Mouse (Mus musculus) neural tube, embryonic 13.5 days (tissue): Measurements from ENCODE around the gene Gm20521. TPM values are rescaled to one million over a fixed set of nuclear protein-coding genes. Genes with fewer than 3 reads are reported as not detected.

Source experiments
- ATAC-seq: fragments of 200-750 bp; cut with Nextera tagmentation; 2 replicates; pipeline ENCODE4 v1.8.0; 2017; ENCODE audit warnings: low read depth, mild to moderate bottlenecking, moderate TSS enrichment, moderate library complexity
- H3K27ac ChIP-seq: fragments of 300-500 bp; sonication (generic); replicated peaks from 2 replicates; pipeline ENCODE4 v1.5.1; 2015; ENCODE audit warnings: moderate library complexity, mild to moderate bottlenecking, inconsistent platforms
- H3K27me3 ChIP-seq: fragments of 300-500 bp; sonication (generic); 2 replicates; pipeline ENCODE4 v1.6.1; 2015; ENCODE audit warnings: mild to moderate bottlenecking, inconsistent platforms
- H3K36me3 ChIP-seq: fragments of 300-500 bp; sonication (generic); 2 replicates; pipeline ENCODE4 v1.6.1; 2015; ENCODE audit warnings: mild to moderate bottlenecking, inconsistent platforms
- H3K4me1 ChIP-seq: fragments of 300-500 bp; sonication (generic); replicated peaks from 2 replicates; pipeline ENCODE4 v1.6.1; 2015; ENCODE audit warnings: inconsistent platforms
- H3K4me2 ChIP-seq: fragments of 300-500 bp; sonication (generic); 2 replicates; pipeline ENCODE4 v1.6.1; 2015; ENCODE audit warnings: inconsistent platforms, mild to moderate bottlenecking, moderate library complexity
- H3K4me3 ChIP-seq: fragments of 300-500 bp; sonication (generic); 2 replicates; pipeline ENCODE4 v1.5.1; 2015; ENCODE audit warnings: mild to moderate bottlenecking, inconsistent platforms
- H3K9ac ChIP-seq: fragments of 300-500 bp; sonication (generic); 2 replicates; pipeline ENCODE4 v1.6.1; 2015; ENCODE audit warnings: moderate library complexity, mild to moderate bottlenecking, inconsistent platforms
- H3K9me3 ChIP-seq: fragments of 300-500 bp; sonication (generic); 2 replicates; pipeline ENCODE4 v1.6.1; 2016; ENCODE audit warnings: inconsistent platforms
- WGBS: fragments of 180-500 bp; shearing (Covaris S2); methylation state at CpG from one replicate; pipeline ENCODE4 v1.1.7; 2015; 5-methylcytosine and 5-hydroxymethylcytosine counted together
- polyA plus RNA-seq: library from polyadenylated mRNA; unstranded; fragments of >200 nt; fragmentation: Nextera tagmentation; extraction: Ambion mirVana; gene quantifications from 2 replicates; pipeline ENCODE4 v1.2.1, GENCODE M21; 2015

Gm20521 gene
- polyA plus RNA-seq, 1 experiment from 2014 or later, result not detected

GRCm38 (mm10) chr14:54868026-54868425, 15.2 kb upstream of the Gm20521 start:
- Histone ChIP-seq H3K4me2 (no peak overlapping the region), H3K4me3 (no peak overlapping the region)
- WGBS, result 94% methylated on average over 4 of the region's 4 CpGs

GRCm38 (mm10) chr14:54870861-54871260, 12.4 kb upstream of the Gm20521 start, which contains the start of gene Homez:
TSS of gene Homez (minus strand) at chr14:54870961.
- no peaks in the 10 kb centered on the region for H3K36me3 ChIP-seq
- no peak for ATAC-seq
- H3K4me1 ChIP-seq, result peaks cover 8% of the 10 kb centered on the region
- H3K27ac ChIP-seq, result no peak within 1 kb of the TSS
- no peak within 1 kb of the TSS for H3K4me2 ChIP-seq
- 87% methylated on average over 5 of the region's 5 CpGs for WGBS
- H3K9me3 ChIP-seq, result no peaks in the 10 kb centered on the region
- H3K4me3 ChIP-seq, result no peak within 1 kb of the TSS
- H3K9ac ChIP-seq, result no peak within 1 kb of the TSS
- H3K27me3 ChIP-seq, result no peaks in the 10 kb centered on the region

More at GRCm38 (mm10) chr14:54868026-54868425, 15.2 kb upstream of the Gm20521 start:
- no peak for ATAC-seq
- Histone ChIP-seq H3K9ac (no peak overlapping the region), H3K27ac (no peak overlapping the region), H3K27me3 (no peaks in the 10 kb centered on the region), H3K9me3 (no peaks in the 10 kb centered on the region), H3K4me1 (peaks cover 9% of the 10 kb centered on the region), H3K36me3 (no peaks in the 10 kb centered on the region)

GRCm38 (mm10) chr14:54874165-54874564, 9.1 kb upstream of the Gm20521 start:
- ATAC-seq, result no peak
- Histone ChIP-seq H3K36me3 (no peaks in the 10 kb centered on the region), H3K4me3 (no peak overlapping the region), H3K4me2 (no peak overlapping the region), H3K4me1 (peaks cover 20% of the 10 kb centered on the region), H3K9ac (no peak overlapping the region), H3K9me3 (no peaks in the 10 kb centered on the region), H3K27ac (no peak overlapping the region), H3K27me3 (peaks cover 3% of the 10 kb centered on the region; the same call in 1 of the 2 replicates)
- 85% methylated on average over 3 of the region's 3 CpGs for WGBS

GRCm38 (mm10) chr14:54875844-54876538, 7.2 kb upstream of the Gm20521 start:
- ATAC-seq, result peak; percentile 76
- peaks cover 20% of the 10 kb centered on the region for H3K4me1 ChIP-seq
- peak overlapping the region; percentile 90 for H3K27ac ChIP-seq
- peak overlapping the region; percentile 62 for H3K4me3 ChIP-seq
- no peaks in the 10 kb centered on the region for H3K9me3 ChIP-seq
- peaks cover 3% of the 10 kb centered on the region; the same call in 1 of the 2 replicates for H3K27me3 ChIP-seq
- H3K4me2 ChIP-seq, result peak overlapping the region; percentile 97
- H3K36me3 ChIP-seq, result no peaks in the 10 kb centered on the region
- peak overlapping the region; percentile 93 for H3K9ac ChIP-seq
- WGBS, result 3% methylated on average over 36 of the region's 36 CpGs

- peaks cover 20% of the 10 kb centered on the region for H3K4me1 ChIP-seq
- peak overlapping the region; percentile 93 for H3K9ac ChIP-seq
- peak overlapping the region; percentile 97 for H3K4me2 ChIP-seq
- WGBS, result under 1% methylated on average over 71 of the region's 72 CpGs
- ATAC-seq, result peak; percentile 93
- no peaks in the 10 kb centered on the region for H3K36me3 ChIP-seq
- peak overlapping the region; percentile 90 for H3K27ac ChIP-seq
- H3K27me3 ChIP-seq, result peaks cover 3% of the 10 kb centered on the region; the same call in 1 of the 2 replicates
- H3K4me3 ChIP-seq, result peak overlapping the region; percentile 62
- H3K9me3 ChIP-seq, result no peaks in the 10 kb centered on the region
These were observed 6.6 kb upstream of the Gm20521 start for GRCm38 (mm10) chr14:54876539-54877047.

GRCm38 (mm10) chr14:54877048-54877715, 6.1 kb upstream of the Gm20521 start, which contains the start of gene Ppp1r3e:
TSS of gene Ppp1r3e (minus strand) at chr14:54877550.
- Histone ChIP-seq H3K4me2 (peak within 1 kb of the TSS; percentile 97), H3K4me1 (peaks cover 20% of the 10 kb centered on the region), H3K27me3 (peaks cover 3% of the 10 kb centered on the region; the same call in 1 of the 2 replicates), H3K27ac (peak within 1 kb of the TSS; percentile 90), H3K36me3 (no peaks in the 10 kb centered on the region), H3K9ac (peak within 1 kb of the TSS; percentile 93), H3K9me3 (no peaks in the 10 kb centered on the region), H3K4me3 (peak within 1 kb of the TSS; percentile 62)
- ATAC-seq, result peak; percentile 68
- WGBS, result under 1% methylated on average over 61 of the region's 61 CpGs

- Histone ChIP-seq H3K9ac (peak overlapping the region; percentile 93), H3K4me2 (peak overlapping the region; percentile 78), H3K27ac (peak overlapping the region; percentile 94), H3K4me1 (peaks cover 30% of the 10 kb centered on the region), H3K4me3 (peak overlapping the region; percentile 74), H3K27me3 (no peaks in the 10 kb centered on the region), H3K9me3 (no peaks in the 10 kb centered on the region), H3K36me3 (peaks cover 20% of the 10 kb centered on the region)
- ATAC-seq, result no peak
- 34% methylated on average over 21 of the region's 21 CpGs for WGBS
These were observed 926 bp downstream of the Gm20521 start for GRCm38 (mm10) chr14:54884022-54884712.

GRCm38 (mm10) chr14:54885309-54885708, 2.1 kb downstream of the Gm20521 start:
- peaks cover 30% of the 10 kb centered on the region for H3K4me1 ChIP-seq
- 0 out of 2 replicates have a peak overlapping the region, but pooled peaks have one; percentile 74 for H3K4me3 ChIP-seq
- no peaks in the 10 kb centered on the region for H3K9me3 ChIP-seq
- H3K27ac ChIP-seq, result no peak overlapping the region
- ATAC-seq, result no peak
- 91% methylated on average over 11 of the region's 11 CpGs for WGBS
- H3K9ac ChIP-seq, result peak overlapping the region; percentile 93
- peak overlapping the region; percentile 78 for H3K4me2 ChIP-seq
- H3K36me3 ChIP-seq, result peaks cover 20% of the 10 kb centered on the region
- H3K27me3 ChIP-seq, result no peaks in the 10 kb centered on the region

- H3K4me3 ChIP-seq, result peak within 1 kb of the TSS; percentile 95
- H3K27ac ChIP-seq, result peak within 1 kb of the TSS; percentile 81
- H3K9me3 ChIP-seq, result no peaks in the 10 kb centered on the region
- H3K36me3 ChIP-seq, result peaks cover 18% of the 10 kb centered on the region
- no peak for ATAC-seq
- peak within 1 kb of the TSS; percentile 51 for H3K9ac ChIP-seq
- H3K27me3 ChIP-seq, result no peaks in the 10 kb centered on the region
- peaks cover 28% of the 10 kb centered on the region for H3K4me1 ChIP-seq
- WGBS, result 96% methylated on average over 3 of the region's 3 CpGs
- peak within 1 kb of the TSS; percentile 47 for H3K4me2 ChIP-seq
These were observed 9.0 kb downstream of the Gm20521 start, which contains the start of gene Pabpn1 for GRCm38 (mm10) chr14:54892200-54892599. TSS of gene Pabpn1 (plus strand) at chr14:54892500.

- Histone ChIP-seq H3K27ac (peak overlapping the region; percentile 98), H3K4me2 (peak overlapping the region; percentile 47), H3K9me3 (no peaks in the 10 kb centered on the region), H3K4me1 (peaks cover 34% of the 10 kb centered on the region), H3K4me3 (peak overlapping the region; percentile 95), H3K9ac (peak overlapping the region; percentile 99), H3K36me3 (peaks cover 32% of the 10 kb centered on the region), H3K27me3 (no peaks in the 10 kb centered on the region)
- peak; percentile 99 for ATAC-seq
- WGBS, result under 1% methylated on average over 38 of the region's 38 CpGs
These were observed 10.5 kb downstream of the Gm20521 start for GRCm38 (mm10) chr14:54893651-54894181.
